Mouse (Mus musculus) hematopoietic multipotent progenitor cell, adult 10-12 weeks (in vitro differentiated cells): ENCODE data around the gene Rcan2. TPM values are rescaled to one million over a fixed set of nuclear protein-coding genes. Genes with fewer than 3 reads are reported as not detected.

Experiments used
- polyA plus RNA-seq: library from polyadenylated mRNA; stranded (reverse); fragments of >175 nt; gene quantifications from 2 replicates; pipeline ENCODE4 v1.2.3, GENCODE M21; 2012; ENCODE audit warnings: low replicate concordance

The Rcan2 gene
- polyA plus RNA-seq = 0.17 and 1.8 TPM in 2 replicates

GRCm38 (mm10) chr17:43801077-43801476, at the start of gene Rcan2:
Rcan2 (plus strand) TSS chr17:43801351.

GRCm38 (mm10) chr17:44078631-44079350, 277.6 kb downstream of the Rcan2 start, which contains the start of gene Enpp5:
Enpp5 (plus strand) TSS chr17:44078813.

Other genes starting within 250 kb of the Rcan2 start
- gene Pla2g7, start 233.3 kb upstream of the Rcan2 start, polyA plus RNA-seq = 9.3 and 17.0 TPM in 2 replicates
- not detected in 2 replicates for gene Tdrd6, start 171.1 kb upstream of the Rcan2 start, polyA plus RNA-seq
- gene Slc25a27, start 134.1 kb upstream of the Rcan2 start, polyA plus RNA-seq = 1.1 and 1.5 TPM in 2 replicates
- gene Cyp39a1, start 133.9 kb upstream of the Rcan2 start, polyA plus RNA-seq = 0.13 and 1.1 TPM in 2 replicates